Mouse (Mus musculus) MEL (cell line): Measurements from ENCODE around the gene Pde11a. TPM values are rescaled to one million over a fixed set of nuclear protein-coding genes. Genes with fewer than 3 reads are reported as not detected.

ENCODE experiments used
- DNase-seq: peaks from one replicate; pipeline ENCODE4 v3.0.0; 2011; ENCODE audit warnings: low read depth, low spot score
- H3K27ac ChIP-seq: 2 replicates; pipeline ENCODE4 v1.5.1; 2012; ENCODE audit warnings: low read depth, mild to moderate bottlenecking, control low read depth, low read length, moderate library complexity; ENCODE audit not compliant: control insufficient read depth
- H3K27me3 ChIP-seq, 2 experiments: fragments of 150-350 bp in 1 of 2; sonication (generic) in 1 of 2; 2 replicates each; pipeline ENCODE4 v1.6.1; 2012; ENCODE audit warnings: low read length in 2 of 2, mild to moderate bottlenecking in 2 of 2, improper control_type of control experiment in 1 of 2, moderate library complexity in 1 of 2; ENCODE audit not compliant: insufficient read depth in 2 of 2, control insufficient read depth in 1 of 2
- H3K36me3 ChIP-seq, 2 experiments: 2 replicates each; pipeline ENCODE4 v1.6.1; 2012 to 2014; ENCODE audit warnings: low read length in 2 of 2, improper control_type of control experiment in 1 of 2, inconsistent platforms in 1 of 2, mild to moderate bottlenecking in 1 of 2; ENCODE audit not compliant: insufficient read depth in 2 of 2, control insufficient read depth in 1 of 2
- H3K4me1 ChIP-seq, 2 experiments: fragments of 150-350 bp in 1 of 2; sonication (generic) in 1 of 2; 2 replicates each; pipeline ENCODE4 v1.6.1; 2012; ENCODE audit warnings: low read length in 2 of 2, improper control_type of control experiment in 1 of 2, mild to moderate bottlenecking in 1 of 2; ENCODE audit not compliant: insufficient read depth in 2 of 2, control insufficient read depth in 1 of 2
- H3K4me3 ChIP-seq, 2 experiments: fragments of 150-350 bp in 1 of 2; sonication (generic) in 1 of 2; 2 replicates each; pipeline ENCODE4 v1.5.1; 2012; ENCODE audit warnings: low read depth in 2 of 2, low read length in 2 of 2, mild to moderate bottlenecking in 2 of 2, moderate library complexity in 2 of 2, control low read depth in 1 of 2, improper control_type of control experiment in 1 of 2; ENCODE audit not compliant: control insufficient read depth in 1 of 2, insufficient read depth in 1 of 2
- H3K79me2 ChIP-seq: 2 replicates; pipeline ENCODE4 v1.6.1; 2012; ENCODE audit warnings: mild to moderate bottlenecking, low read length, moderate library complexity; ENCODE audit not compliant: control insufficient read depth, poor library complexity, insufficient read depth
- H3K9ac ChIP-seq: 2 replicates; pipeline ENCODE4 v1.6.1; 2012; ENCODE audit warnings: low read depth, mild to moderate bottlenecking, control low read depth, low read length, moderate library complexity; ENCODE audit not compliant: control insufficient read depth, poor library complexity, severe bottlenecking
- H3K9me3 ChIP-seq: fragments of 150-350 bp; sonication (generic); replicated peaks from 2 replicates; pipeline ENCODE4 v1.6.1; 2012; ENCODE audit warnings: mild to moderate bottlenecking, low read length, improper control_type of control experiment, moderate library complexity; ENCODE audit not compliant: insufficient read depth
- BHLHE40 ChIP-seq: IDR thresholded peaks from 2 replicates; pipeline ENCODE4 v1.6.1; 2012; ENCODE audit warnings: low read depth, mild to moderate bottlenecking, inconsistent platforms, low read length, improper control_type of control experiment, borderline replicate concordance
- CHD1 ChIP-seq: IDR thresholded peaks from 2 replicates; pipeline ENCODE4 v1.6.1; 2012; ENCODE audit warnings: low read depth, mild to moderate bottlenecking, inconsistent platforms, low read length, improper control_type of control experiment
- CHD2 ChIP-seq: IDR thresholded peaks from 2 replicates; pipeline ENCODE4 v1.6.1; 2011; ENCODE audit warnings: low read length, improper control_type of control experiment
- E2F4 ChIP-seq: IDR thresholded peaks from 2 replicates; pipeline ENCODE4 v1.6.1; 2011; ENCODE audit warnings: low read depth, low read length, improper control_type of control experiment, borderline replicate concordance
- ELF1 ChIP-seq: IDR thresholded peaks from 2 replicates; pipeline ENCODE4 v1.6.1; 2014; ENCODE audit warnings: low read depth, mild to moderate bottlenecking, inconsistent platforms, low read length, improper control_type of control experiment, moderate library complexity
- EP300 ChIP-seq, 2 experiments: IDR thresholded peaks; 2 replicates each; pipeline ENCODE4 v1.6.1; 2011; ENCODE audit warnings: improper control_type of control experiment in 2 of 2, low read length in 2 of 2, low read depth in 1 of 2, mild to moderate bottlenecking in 1 of 2
- ETS1 ChIP-seq: IDR thresholded peaks from 2 replicates; pipeline ENCODE4 v1.6.1; 2012; ENCODE audit warnings: low read depth, mild to moderate bottlenecking, inconsistent platforms, low read length, improper control_type of control experiment, moderate library complexity
- GABPA ChIP-seq: IDR thresholded peaks from 2 replicates; pipeline ENCODE4 v1.6.1; 2012; ENCODE audit warnings: low read depth, mild to moderate bottlenecking, inconsistent platforms, low read length, improper control_type of control experiment, moderate library complexity
- HCFC1 ChIP-seq: IDR thresholded peaks from 2 replicates; pipeline ENCODE4 v1.6.1; 2012; ENCODE audit warnings: low read depth, mild to moderate bottlenecking, inconsistent platforms, low read length, improper control_type of control experiment, moderate library complexity
- JUND ChIP-seq: IDR thresholded peaks from 2 replicates; pipeline ENCODE4 v1.6.1; 2011; ENCODE audit warnings: low read depth, mild to moderate bottlenecking, improper control_type of control experiment, low read length
- KAT2A ChIP-seq: conservative IDR thresholded peaks from 2 replicates; pipeline ENCODE4 v1.6.1; 2012; ENCODE audit warnings: low read depth, low read length, improper control_type of control experiment, inconsistent platforms
- MAZ ChIP-seq: IDR thresholded peaks from 2 replicates; pipeline ENCODE4 v1.6.1; 2012; ENCODE audit warnings: low read depth, mild to moderate bottlenecking, inconsistent platforms, low read length, improper control_type of control experiment
- NELFE ChIP-seq: IDR thresholded peaks from 2 replicates; pipeline ENCODE4 v1.6.1; 2011; ENCODE audit warnings: low read depth, low read length, improper control_type of control experiment
- NRF1 ChIP-seq: IDR thresholded peaks from 2 replicates; pipeline ENCODE4 v1.6.1; 2014; ENCODE audit warnings: low read depth, mild to moderate bottlenecking, inconsistent platforms, low read length, improper control_type of control experiment, moderate library complexity; ENCODE audit not compliant: poor library complexity, insufficient read depth, severe bottlenecking
- POLR2A ChIP-seq, 2 experiments: IDR thresholded peaks; 2 replicates each; pipeline ENCODE4 v1.6.1; 2011 to 2012; ENCODE audit warnings: low read length in 2 of 2, mild to moderate bottlenecking in 2 of 2, control low read depth in 1 of 2, improper control_type of control experiment in 1 of 2, low read depth in 1 of 2, moderate library complexity in 1 of 2; ENCODE audit not compliant: control insufficient read depth in 1 of 2, insufficient read depth in 1 of 2, poor library complexity in 1 of 2
- POLR2AphosphoS2 ChIP-seq: IDR thresholded peaks from 2 replicates; pipeline ENCODE4 v1.6.1; 2011; ENCODE audit warnings: low read length, improper control_type of control experiment
- TBP ChIP-seq: IDR thresholded peaks from 2 replicates; pipeline ENCODE4 v1.8.0; 2011; ENCODE audit warnings: low read depth, low read length, improper control_type of control experiment
- TCF12 ChIP-seq: IDR thresholded peaks from 2 replicates; pipeline ENCODE4 v1.6.1; 2014; ENCODE audit warnings: low read depth, mild to moderate bottlenecking, inconsistent platforms, low read length, improper control_type of control experiment, moderate library complexity
- USF1 ChIP-seq: IDR thresholded peaks from 2 replicates; pipeline ENCODE4 v1.6.1; 2014; ENCODE audit warnings: low read depth, mild to moderate bottlenecking, inconsistent platforms, low read length, improper control_type of control experiment, moderate library complexity
- ZC3H11A ChIP-seq: IDR thresholded peaks from 2 replicates; pipeline ENCODE4 v1.6.1; 2012; ENCODE audit warnings: low read depth, mild to moderate bottlenecking, inconsistent platforms, low read length, improper control_type of control experiment
- ZKSCAN1 ChIP-seq: IDR thresholded peaks from 2 replicates; pipeline ENCODE4 v1.6.1; 2012; ENCODE audit warnings: low read depth, mild to moderate bottlenecking, inconsistent platforms, low read length, improper control_type of control experiment, moderate library complexity
- ZNF384 ChIP-seq: IDR thresholded peaks from 2 replicates; pipeline ENCODE4 v1.6.1; 2012; ENCODE audit warnings: low read depth, mild to moderate bottlenecking, inconsistent platforms, low read length, improper control_type of control experiment
- polyA plus RNA-seq, 2 experiments: library from polyadenylated mRNA; stranded (reverse) in 1 of 2; unstranded in 1 of 2; fragments of >175 nt in 1 of 2; fragments of >200 nt in 1 of 2; gene quantifications; 2 replicates each; pipeline versions ENCODE4 v1.2.1 to v1.2.4; 2012; ENCODE audit warnings: low replicate concordance in 2 of 2, low read depth in 1 of 2; ENCODE audit not compliant: insufficient read length in 2 of 2, insufficient read depth in 1 of 2, missing spikeins in 1 of 2
- total RNA-seq: library from RNA; depleted of rRNA; stranded (reverse); fragments of 300-350 nt; gene quantifications from 2 replicates; pipeline ENCODE4 v1.2.3, GENCODE M21; 2012

The Pde11a gene
- total and polyA plus RNA-seq, 3 experiments: not detected

DNA sequence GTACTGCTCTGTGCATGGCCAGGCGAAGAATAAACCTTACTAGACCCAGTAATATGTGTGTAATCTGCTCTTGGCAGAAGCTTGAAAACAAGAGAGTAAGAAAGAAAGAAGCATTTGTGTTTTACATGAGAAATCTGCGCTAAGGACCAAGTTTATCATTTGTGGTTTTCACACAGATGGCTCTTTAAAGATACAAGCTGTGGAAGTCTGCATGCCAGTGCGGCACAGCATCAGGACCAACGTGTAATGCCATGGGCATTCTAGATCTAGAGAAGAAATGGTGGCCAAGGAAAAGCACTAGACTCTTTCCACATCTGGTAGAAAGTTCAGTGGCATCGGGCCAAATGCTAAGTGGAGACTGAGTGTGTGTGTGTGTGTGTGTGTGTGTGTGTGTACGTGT is 71.2 kb downstream of the Pde11a start:
- H3K9me3 ChIP-seq: no peaks in the 10 kb centered on the region
- H3K36me3 ChIP-seq: peaks cover 0 to 2% of the 10 kb centered on the region in 2 experiments; a peak in 2 of 4 replicates
- H3K9ac ChIP-seq: no peak overlapping the region
- no peak overlapping the region for H3K4me3 ChIP-seq
- no peaks in the 10 kb centered on the region for H3K27me3 ChIP-seq
- no peak for TF ChIP-seq GABPA
- no peak for TF ChIP-seq TBP
- no peak for TF ChIP-seq JUND
- TF ChIP-seq NELFE: no peak
- TF ChIP-seq ZKSCAN1: no peak
- no peak for TF ChIP-seq TCF12
- no peak for TF ChIP-seq CHD1
- TF ChIP-seq NRF1: no peak
- TF ChIP-seq POLR2A (IDR thresholded peaks at IDR 0.05; ENCODE audit: control insufficient read depth in 1 of 2, insufficient read depth in 1 of 2, low read depth in 1 of 2, low read length in 2 of 2, poor library complexity in 1 of 2): no peak
- TF ChIP-seq E2F4: no peak
- TF ChIP-seq MAZ: no peak
- H3K79me2 ChIP-seq: no peaks in the 10 kb centered on the region
- H3K27ac ChIP-seq: no peak overlapping the region
- no peak for DNase-seq
- peaks cover 2 to 9% of the 10 kb centered on the region in 2 experiments; a peak in 3 of 4 replicates for H3K4me1 ChIP-seq

DNA sequence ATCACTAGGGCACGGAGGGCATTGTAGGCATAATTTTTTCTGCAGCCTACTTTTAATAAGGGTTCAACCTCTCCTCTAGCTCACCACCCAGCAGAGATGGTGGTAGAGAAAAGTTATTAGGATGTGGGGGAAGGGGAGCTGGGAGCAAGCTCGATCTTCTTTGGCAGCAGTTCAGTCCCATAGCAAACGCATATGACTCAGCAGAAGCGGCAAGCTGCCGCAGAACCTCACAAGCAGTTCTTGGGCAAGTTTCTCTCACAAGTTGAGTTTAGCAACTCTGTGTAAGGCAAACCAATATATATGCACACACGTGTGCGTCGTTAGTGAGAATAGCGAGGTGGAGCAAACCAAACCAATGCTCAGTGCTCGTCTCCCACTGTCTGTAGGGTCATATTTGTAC is 72.0 kb downstream of the Pde11a start:
- peaks cover 2 to 9% of the 10 kb centered on the region in 2 experiments; a peak in 3 of 4 replicates for H3K4me1 ChIP-seq
- no peak overlapping the region for H3K27ac ChIP-seq
- no peak overlapping the region for H3K9ac ChIP-seq
- H3K27me3 ChIP-seq: no peaks in the 10 kb centered on the region
- H3K36me3 ChIP-seq: peaks cover 0 to 2% of the 10 kb centered on the region in 2 experiments; a peak in 2 of 4 replicates
- H3K4me3 ChIP-seq: 0 out of 4 replicates have a peak overlapping the region, but pooled peaks of 1 of the 2 experiments have one; percentile 11
- H3K9me3 ChIP-seq: no peaks in the 10 kb centered on the region
- peak; percentile 33 for DNase-seq
- no peaks in the 10 kb centered on the region for H3K79me2 ChIP-seq
- TF ChIP-seq ZNF384: no peak
- TF ChIP-seq CHD2: no peak
- TF ChIP-seq JUND: no peak
- no peak for TF ChIP-seq KAT2A
- no peak for TF ChIP-seq EP300 (IDR thresholded peaks at IDR 0.05; ENCODE audit: low read depth in 1 of 2, low read length in 2 of 2)
- no peak for TF ChIP-seq POLR2AphosphoS2
- no peak for TF ChIP-seq HCFC1
- no peak for TF ChIP-seq NELFE
- TF ChIP-seq ETS1: no peak
- TF ChIP-seq POLR2A (IDR thresholded peaks at IDR 0.05; ENCODE audit: control insufficient read depth in 1 of 2, insufficient read depth in 1 of 2, low read depth in 1 of 2, low read length in 2 of 2, poor library complexity in 1 of 2): no peak
- TF ChIP-seq MAZ: no peak
- TF ChIP-seq ELF1: no peak
- TF ChIP-seq E2F4: no peak
- TF ChIP-seq TCF12: no peak
- TF ChIP-seq USF1: no peak
- TF ChIP-seq ZC3H11A: no peak
- no peak for TF ChIP-seq BHLHE40
